Mouse (Mus musculus): ENCODE results near the gene Igdcc3.

The Igdcc3 gene

GRCm38 (mm10) chr9:65177912-65178311 is 36.9 kb downstream of the Igdcc3 start:
- DNase-seq (ENCODE audit: low read depth) = no peak

DNA sequence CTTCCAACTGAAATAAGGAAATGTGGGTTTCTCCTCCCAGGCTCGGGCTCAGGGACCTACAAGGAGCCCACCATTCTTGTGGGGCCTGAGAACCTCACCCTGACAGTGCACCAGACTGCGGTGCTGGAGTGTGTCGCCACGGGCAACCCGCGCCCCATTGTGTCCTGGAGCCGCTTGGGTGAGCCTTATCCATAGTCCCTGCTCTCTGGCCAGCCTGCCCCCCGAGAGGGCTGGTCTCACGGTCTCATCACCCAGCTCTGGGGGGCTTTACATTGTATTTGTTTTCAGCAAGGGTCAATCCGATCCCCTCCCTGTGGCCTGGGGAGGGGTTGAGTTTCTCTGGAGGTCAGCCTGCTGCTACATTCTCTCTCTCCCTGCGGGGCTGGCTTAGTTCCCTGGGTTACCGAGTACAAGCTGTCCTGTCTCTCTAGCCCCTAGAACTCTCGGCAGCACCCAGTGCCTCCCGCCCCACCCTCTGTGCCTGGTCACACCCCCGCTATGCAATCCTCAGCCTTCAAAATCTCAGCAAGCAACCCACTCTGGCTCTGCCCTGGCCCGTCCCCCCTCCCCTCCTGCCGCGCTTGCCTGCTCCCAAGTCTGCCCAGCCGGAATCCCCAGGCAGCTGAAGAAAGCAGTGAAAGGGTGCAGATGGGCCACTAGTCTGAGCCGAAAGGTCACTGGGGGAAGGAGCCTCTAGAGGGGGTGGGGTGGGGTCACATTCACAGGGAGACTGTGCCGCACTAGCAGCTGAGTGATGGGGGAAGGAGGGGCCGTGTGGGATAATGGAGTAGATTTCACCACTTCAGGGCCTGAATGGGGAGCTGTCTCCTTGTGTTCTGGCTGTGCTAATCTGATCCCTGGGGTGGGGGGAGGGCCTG is 37.6 kb downstream of the Igdcc3 start:
- no peak for DNase-seq (ENCODE audit: low read depth)

GRCm38 (mm10) chr9:65179817-65180624 is 39.0 kb downstream of the Igdcc3 start:
- DNase-seq (ENCODE audit: low read depth) = peak; percentile 30

GRCm38 (mm10) chr9:65188599-65188998 is 47.6 kb downstream of the Igdcc3 start:
- DNase-seq (ENCODE audit: low read depth) = peak; percentile 86

DNA sequence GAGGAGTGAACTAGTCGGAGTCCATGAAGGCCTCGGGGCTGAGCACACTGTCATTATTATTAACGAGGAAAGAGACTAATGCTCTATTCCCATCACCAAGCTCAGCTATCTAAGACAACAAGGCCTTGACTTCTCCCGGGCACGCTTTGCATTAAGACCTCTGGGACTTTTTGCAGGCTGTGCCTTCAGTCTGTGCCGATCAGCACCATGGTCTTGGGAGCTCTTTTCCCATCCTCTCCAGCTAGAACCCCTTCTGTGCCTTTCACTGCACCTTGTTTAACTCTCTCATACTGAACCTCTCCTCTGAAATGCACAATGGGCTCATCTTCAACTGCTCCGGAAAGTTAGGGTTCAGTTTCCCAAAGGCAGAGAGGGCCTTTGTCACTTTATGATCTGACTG is 49.3 kb downstream of the Igdcc3 start:
- DNase-seq (ENCODE audit: low read depth) = no peak

DNA sequence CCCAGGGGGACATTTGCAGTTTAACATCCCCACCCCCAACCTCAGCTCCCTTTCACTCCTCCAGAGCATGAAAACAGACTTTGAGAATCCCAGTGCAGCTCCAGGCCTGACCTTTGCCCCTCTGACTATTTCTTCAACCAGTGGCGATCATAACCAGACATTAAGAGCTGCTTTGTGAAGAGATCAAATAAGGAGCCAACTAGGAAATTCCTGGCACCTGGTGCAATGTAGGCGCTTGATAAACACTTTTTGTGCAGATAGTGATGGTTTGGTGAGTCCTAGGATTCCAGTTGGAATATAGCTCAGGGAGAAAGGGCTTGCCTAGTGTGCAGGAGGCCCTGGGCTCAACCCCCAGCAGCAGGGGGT is 50.4 kb downstream of the Igdcc3 start:
- no peak for DNase-seq (ENCODE audit: low read depth)

GRCm38 (mm10) chr9:65191755-65192469 is 50.9 kb downstream of the Igdcc3 start:
- DNase-seq (ENCODE audit: low read depth) = no peak

- no peak for DNase-seq (ENCODE audit: low read depth)
Observed at GRCm38 (mm10) chr9:65193214-65193613, 52.2 kb downstream of the Igdcc3 start.

DNA sequence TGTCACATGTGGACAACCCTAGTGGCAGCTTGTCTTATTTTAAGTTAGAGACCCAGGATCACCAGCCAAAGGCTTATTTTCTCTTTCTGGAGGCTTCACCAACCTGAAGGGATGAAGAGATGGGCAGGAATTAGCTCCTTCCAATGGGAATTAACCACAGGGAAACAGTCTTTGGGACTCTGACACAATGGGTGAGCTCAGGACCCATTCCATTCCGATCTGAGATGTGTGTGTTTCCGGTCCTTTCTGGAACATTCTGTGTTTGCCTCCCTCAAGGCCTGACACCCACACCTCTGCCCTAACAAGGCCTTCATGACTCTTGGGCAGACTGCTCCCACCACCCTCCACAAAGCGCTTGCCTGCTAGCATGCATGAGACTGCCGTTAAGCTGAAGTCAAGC is 54.1 kb downstream of the Igdcc3 start, which contains the start of gene Parp16:
TSS of gene Parp16 (plus strand) at position 301 of the 400 bp plus-strand sequence.
- DNase-seq (ENCODE audit: low read depth) = no peak

DNA sequence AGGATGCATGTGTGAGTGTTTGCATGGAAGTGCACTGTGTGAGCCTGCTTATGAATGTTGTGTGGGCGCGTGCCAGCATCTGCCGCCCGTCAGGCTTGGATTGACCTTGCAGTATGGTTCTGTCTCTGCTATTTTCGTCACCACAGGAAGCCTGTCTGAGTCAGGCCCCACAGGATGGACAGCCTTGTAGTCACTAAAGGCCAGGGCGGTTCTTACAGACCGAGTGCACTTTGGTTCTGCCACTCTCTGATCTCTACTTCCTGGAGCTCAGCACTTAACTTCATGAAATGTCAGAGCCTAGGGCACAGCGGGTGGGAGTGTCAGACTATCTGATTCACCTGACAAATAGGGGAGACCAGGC is 54.6 kb downstream of the Igdcc3 start:
- DNase-seq (ENCODE audit: low read depth) = no peak

DNA sequence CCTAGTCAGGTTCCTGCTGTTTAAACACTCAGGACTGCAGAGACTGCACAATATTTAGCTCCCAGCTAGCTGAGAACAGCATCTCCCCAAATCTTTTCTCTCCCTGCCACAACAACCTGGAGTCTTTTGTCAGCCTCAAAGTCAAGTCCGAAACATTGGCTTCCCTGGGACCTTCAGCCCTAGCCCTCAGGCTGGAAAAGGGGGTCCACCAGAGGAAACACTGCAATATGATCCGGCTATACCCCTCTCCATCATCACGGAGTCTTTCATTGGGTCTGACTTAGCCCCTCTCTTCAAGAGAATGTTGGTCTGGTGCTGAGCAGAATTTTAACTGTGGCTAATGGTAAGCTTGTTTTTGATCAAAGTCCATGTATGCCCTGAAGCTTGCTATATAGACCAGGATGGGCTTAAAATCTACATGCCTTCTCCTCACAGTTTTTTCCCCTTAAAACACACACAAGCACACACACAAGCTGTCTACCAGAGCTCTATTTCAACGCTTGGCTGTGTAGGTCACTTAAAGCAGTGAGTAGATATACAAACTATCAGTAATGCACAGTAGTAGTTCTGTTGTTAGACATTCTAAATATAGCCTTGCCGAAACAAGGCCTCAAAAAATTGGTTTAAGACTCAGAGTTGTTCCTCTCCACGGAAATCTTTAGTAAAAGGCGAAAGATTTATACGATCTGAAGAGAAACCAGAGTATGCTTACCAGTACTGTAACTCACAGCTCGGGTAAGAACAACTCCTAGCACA is 55.2 kb downstream of the Igdcc3 start:
- DNase-seq (ENCODE audit: low read depth) = peak; percentile 75

GRCm38 (mm10) chr9:65196738-65197569 is 56.0 kb downstream of the Igdcc3 start:
- peak; percentile 84 for DNase-seq (ENCODE audit: low read depth)

DNA sequence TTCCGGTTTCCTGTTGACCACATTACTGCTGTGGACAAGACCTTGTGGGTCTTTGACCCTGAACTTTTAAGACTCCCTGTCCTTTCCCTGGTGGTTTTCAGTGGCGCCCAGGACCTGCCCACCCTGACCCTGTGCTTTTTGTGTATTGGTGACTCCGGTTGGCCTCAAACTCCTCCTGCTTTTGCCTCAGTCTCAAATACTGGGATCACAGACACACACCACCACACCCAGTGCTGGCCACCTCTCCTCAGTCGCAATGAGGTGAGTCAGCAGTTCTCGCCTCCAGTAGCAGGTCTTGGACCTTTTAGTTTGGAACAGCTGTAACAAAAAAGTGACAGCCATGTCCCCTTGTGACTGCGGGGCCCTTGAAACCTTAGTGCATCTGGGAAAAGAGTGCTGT is 56.8 kb downstream of the Igdcc3 start:
- DNase-seq (ENCODE audit: low read depth) = peak; percentile 44

DNA sequence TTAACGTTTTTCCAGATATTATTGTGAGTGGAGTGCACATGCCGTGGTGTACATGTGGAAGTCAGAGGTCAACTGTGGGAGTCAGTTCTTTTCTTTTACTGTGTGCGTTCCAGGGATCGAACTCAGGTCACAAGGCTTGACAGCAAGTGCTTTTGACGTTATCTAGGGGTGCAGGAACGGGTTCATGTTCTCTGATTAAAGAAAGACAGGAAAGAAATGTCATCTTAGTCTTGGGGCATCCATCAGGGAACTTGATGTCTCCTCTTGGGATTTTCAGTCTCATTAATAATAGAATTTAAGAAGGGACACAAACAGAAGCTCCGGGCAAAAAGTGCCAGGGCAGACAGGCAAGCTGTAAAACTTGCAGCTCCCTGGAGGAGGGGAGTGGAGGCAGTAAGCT is 58.7 kb downstream of the Igdcc3 start:
- DNase-seq (ENCODE audit: low read depth) = no peak

DNA sequence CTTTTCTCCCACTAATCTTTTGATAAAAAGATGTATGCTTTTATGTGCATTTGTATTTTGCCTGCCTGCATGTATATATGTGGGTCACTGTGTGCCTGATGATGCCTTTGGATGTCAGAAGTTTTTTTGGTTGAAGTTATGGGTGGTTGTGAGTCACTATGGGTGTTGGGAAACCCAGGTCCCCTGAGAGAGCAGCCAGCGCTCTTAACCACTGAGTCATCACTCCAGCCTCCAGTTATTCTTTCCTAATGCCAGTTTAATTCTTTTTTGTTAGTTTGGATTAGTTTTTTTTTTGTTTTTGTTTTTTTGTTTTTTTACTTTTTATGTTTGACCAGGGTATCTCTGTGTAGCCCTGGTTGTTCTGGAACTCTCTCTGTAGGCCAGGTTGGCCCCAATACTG is 59.6 kb downstream of the Igdcc3 start:
- DNase-seq (ENCODE audit: low read depth) = no peak

DNA sequence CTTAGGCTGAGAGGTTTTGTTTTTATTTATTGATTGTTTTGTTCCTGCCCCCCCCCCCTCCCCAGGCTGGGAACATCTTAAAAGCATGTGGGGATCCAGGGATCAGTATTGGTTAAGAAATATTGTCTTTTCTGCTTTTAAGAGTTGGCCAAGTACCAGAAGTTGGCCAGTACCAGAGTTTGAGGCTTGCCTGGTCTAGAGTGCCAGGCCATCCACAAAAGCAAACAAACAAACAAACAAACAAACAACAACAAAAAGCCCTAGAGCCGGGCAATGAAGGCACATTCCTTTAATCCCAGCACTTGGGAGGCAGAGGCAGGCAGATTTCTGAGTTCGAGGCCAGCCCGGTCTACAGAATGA is 60.0 kb downstream of the Igdcc3 start:
- DNase-seq (ENCODE audit: low read depth) = no peak

- DNase-seq (ENCODE audit: low read depth) = peak; percentile 86
Observed at GRCm38 (mm10) chr9:65201381-65202164, 60.6 kb downstream of the Igdcc3 start.

- DNase-seq (ENCODE audit: low read depth) = no peak
Observed at GRCm38 (mm10) chr9:65202165-65202754, 61.3 kb downstream of the Igdcc3 start.

DNA sequence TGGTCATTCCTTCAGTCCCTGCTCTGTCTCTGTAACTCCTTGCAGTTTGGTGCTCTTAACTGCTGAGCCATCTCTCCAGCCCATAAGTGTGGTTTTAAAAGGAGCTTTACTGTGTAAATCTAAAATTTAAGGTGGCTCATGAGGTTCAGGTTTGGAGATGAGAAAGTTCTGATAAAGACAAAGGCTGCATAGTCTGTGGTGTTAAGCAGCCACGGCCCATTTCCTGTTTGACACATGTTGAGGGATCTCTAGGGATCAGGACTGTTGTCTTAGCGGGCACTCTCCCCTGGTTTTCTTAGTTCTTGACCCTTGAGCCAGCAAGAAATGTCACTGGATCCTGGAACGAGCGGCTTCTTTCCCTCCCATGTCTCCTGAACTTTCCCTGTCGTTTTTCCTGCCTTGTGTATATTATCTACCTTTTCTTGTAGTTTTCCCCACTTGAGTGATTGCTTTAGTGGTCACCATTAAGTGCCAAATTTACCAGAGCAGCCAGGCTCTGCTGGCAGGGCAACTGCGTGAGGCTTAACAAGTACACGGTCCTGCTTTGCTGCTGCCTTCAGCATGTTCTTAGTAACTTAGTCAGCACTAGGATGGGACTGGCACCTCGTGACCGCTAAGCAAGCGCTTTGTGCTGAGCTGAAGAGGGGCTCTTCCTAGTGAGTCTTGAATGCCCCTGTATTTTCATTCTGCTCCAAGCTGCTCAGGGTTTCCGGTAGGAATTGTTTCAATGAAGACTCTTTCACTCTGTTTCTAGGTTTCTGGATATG is 64.2 kb downstream of the Igdcc3 start:
- DNase-seq (ENCODE audit: low read depth) = no peak

Data from c-Kit-positive CD71-positive TER-119-negative erythroid progenitor cells, embryonic 14.5 days (primary cell).